Mouse (Mus musculus) CH12.LX (cell line): ENCODE data around the gene Hist1h4n. TPM values are rescaled to one million over a fixed set of nuclear protein-coding genes. Genes with fewer than 3 reads are reported as not detected.
"Not testable (repeated sequence)": the region's sequence is repeated elsewhere in the genome, so short reads cannot be mapped to it uniquely, and the experiment has no call there.

Experiments used
- DNase-seq: peaks from one replicate; pipeline ENCODE4 v3.0.0-alpha.2; 2013; ENCODE audit errors: extremely low read depth
- H3K27ac ChIP-seq: 2 replicates; pipeline ENCODE4 v1.5.1; 2012; ENCODE audit warnings: low read depth, mild to moderate bottlenecking, control low read depth, moderate library complexity; ENCODE audit not compliant: insufficient read depth
- H3K27me3 ChIP-seq: replicated peaks from 2 replicates; pipeline ENCODE3; 2012; ENCODE audit warnings: inconsistent platforms
- H3K36me3 ChIP-seq, 2 experiments: replicated peaks in 1 of 2; 2 replicates each; pipeline versions ENCODE3 to v1.6.1; 2012; ENCODE audit warnings: inconsistent platforms in 1 of 2, low read length in 1 of 2, mild to moderate bottlenecking in 1 of 2, mixed read lengths in 1 of 2, moderate library complexity in 1 of 2; ENCODE audit not compliant: control insufficient read depth in 1 of 2, insufficient read depth in 1 of 2
- H3K4me1 ChIP-seq, 2 experiments: 2 replicates each; pipeline ENCODE4 v1.6.1; 2012; ENCODE audit warnings: inconsistent platforms in 1 of 2, moderate library complexity in 1 of 2; ENCODE audit not compliant: insufficient read depth in 2 of 2, control insufficient read depth in 1 of 2
- H3K4me2 ChIP-seq: 2 replicates; pipeline ENCODE4 v1.6.1; 2012; ENCODE audit warnings: low read depth, mild to moderate bottlenecking, control low read depth; ENCODE audit not compliant: poor library complexity, insufficient read depth, severe bottlenecking
- H3K4me3 ChIP-seq, 3 experiments: fragments of 150-350 bp in 1 of 3; sonication (generic) in 1 of 3; replicated peaks in 1 of 3; 2 replicates each; pipeline versions ENCODE3 to v1.5.1; 2011 to 2012; ENCODE audit warnings: low read depth in 2 of 3, low read length in 2 of 3, mild to moderate bottlenecking in 2 of 3, moderate library complexity in 2 of 3, control low read depth in 1 of 3, improper control_type of control experiment in 1 of 3, inconsistent platforms in 1 of 3, mixed read lengths in 1 of 3; ENCODE audit not compliant: poor library complexity in 1 of 3
- H3K79me2 ChIP-seq: replicated peaks from 2 replicates; pipeline ENCODE4 v1.6.1; 2012; ENCODE audit warnings: mild to moderate bottlenecking, moderate library complexity; ENCODE audit not compliant: control insufficient read depth, poor library complexity, insufficient read depth, severe bottlenecking; ENCODE audit errors: extremely low read depth
- H3K9ac ChIP-seq: 2 replicates; pipeline ENCODE4 v1.6.1; 2012; ENCODE audit warnings: low read depth, mild to moderate bottlenecking, control low read depth, moderate library complexity; ENCODE audit not compliant: insufficient read depth
- H3K9me3 ChIP-seq: replicated peaks from 2 replicates; pipeline ENCODE3; 2012; ENCODE audit warnings: low read length, inconsistent platforms, mixed read lengths
- CHD1 ChIP-seq: IDR thresholded peaks from 2 replicates; pipeline ENCODE4 v1.6.1; 2012; ENCODE audit warnings: low read depth, low read length, improper control_type of control experiment, inconsistent platforms
- CHD2 ChIP-seq: IDR thresholded peaks from 2 replicates; pipeline ENCODE4 v1.6.1; 2011; ENCODE audit warnings: low read length, improper control_type of control experiment
- E2F4 ChIP-seq: IDR thresholded peaks from 2 replicates; pipeline ENCODE4 v1.6.1; 2011; ENCODE audit warnings: low read depth, low read length, improper control_type of control experiment; ENCODE audit not compliant: insufficient replicate concordance
- ETS1 ChIP-seq: conservative IDR thresholded peaks from 2 replicates; pipeline ENCODE4 v1.6.1; 2012; ENCODE audit warnings: low read depth, mild to moderate bottlenecking, inconsistent platforms, low read length, improper control_type of control experiment, moderate library complexity
- HCFC1 ChIP-seq: IDR thresholded peaks from 2 replicates; pipeline ENCODE4 v1.6.1; 2012; ENCODE audit warnings: low read depth, mild to moderate bottlenecking, inconsistent platforms, low read length, improper control_type of control experiment
- KAT2A ChIP-seq: IDR thresholded peaks from 2 replicates; pipeline ENCODE4 v1.6.1; 2012; ENCODE audit warnings: low read length, improper control_type of control experiment, inconsistent platforms; ENCODE audit not compliant: insufficient replicate concordance
- MAX ChIP-seq: IDR thresholded peaks from 2 replicates; pipeline ENCODE4 v1.6.1; 2011; ENCODE audit warnings: low read length, improper control_type of control experiment
- MXI1 ChIP-seq: IDR thresholded peaks from 2 replicates; pipeline ENCODE4 v1.6.1; 2011; ENCODE audit warnings: mild to moderate bottlenecking, low read depth, low read length, improper control_type of control experiment
- MYC ChIP-seq: IDR thresholded peaks from 2 replicates; pipeline ENCODE4 v1.6.1; 2011; ENCODE audit warnings: low read depth, mild to moderate bottlenecking, improper control_type of control experiment, low read length
- NELFE ChIP-seq: IDR thresholded peaks from 2 replicates; pipeline ENCODE4 v1.6.1; 2011; ENCODE audit warnings: low read depth, low read length, improper control_type of control experiment
- NRF1 ChIP-seq: IDR thresholded peaks from 2 replicates; pipeline ENCODE4 v1.6.1; 2014; ENCODE audit warnings: low read depth, mild to moderate bottlenecking, inconsistent platforms, low read length, improper control_type of control experiment, moderate library complexity
- POLR2A ChIP-seq: IDR thresholded peaks from 2 replicates; pipeline ENCODE4 v1.6.1; 2011; ENCODE audit warnings: low read depth, mild to moderate bottlenecking, improper control_type of control experiment, low read length
- POLR2AphosphoS2 ChIP-seq: IDR thresholded peaks from 2 replicates; pipeline ENCODE4 v1.6.1; 2011; ENCODE audit warnings: low read depth, low read length, improper control_type of control experiment
- RAD21 ChIP-seq: IDR thresholded peaks from 2 replicates; pipeline ENCODE4 v1.6.1; 2011; ENCODE audit warnings: low read depth, mild to moderate bottlenecking, low read length, improper control_type of control experiment, moderate library complexity
- TBP ChIP-seq: conservative IDR thresholded peaks from 2 replicates; pipeline ENCODE4 v1.6.1; 2011; ENCODE audit warnings: low read depth, low read length, improper control_type of control experiment
- UBTF ChIP-seq: IDR thresholded peaks from 2 replicates; pipeline ENCODE4 v1.6.1; 2012; ENCODE audit warnings: low read depth, mild to moderate bottlenecking, inconsistent platforms, low read length, improper control_type of control experiment, moderate library complexity
- ZKSCAN1 ChIP-seq: IDR thresholded peaks from 2 replicates; pipeline ENCODE4 v1.6.1; 2012; ENCODE audit warnings: low read depth, inconsistent platforms, low read length, improper control_type of control experiment, borderline replicate concordance
- ZMIZ1 ChIP-seq: IDR thresholded peaks from 2 replicates; pipeline ENCODE4 v1.6.1; 2012; ENCODE audit warnings: low read depth, mild to moderate bottlenecking, inconsistent platforms, low read length, improper control_type of control experiment
- ZNF384 ChIP-seq: IDR thresholded peaks from 2 replicates; pipeline ENCODE4 v1.6.1; 2012; ENCODE audit warnings: low read depth, low read length, improper control_type of control experiment, inconsistent platforms
- dilution Hi-C: fragments of 300-500 bp; cut with MboI; formaldehyde crosslinking; loops from 2 replicates; pipeline ENCODE4 v1.14.3; 2020; ENCODE audit warnings: low sequenced_read_pairs; ENCODE audit not compliant: extremely low pct_unique_long_range_greater_than_20kb, extremely low pct_ligation_motif_present
- in situ Hi-C: fragments of 300-500 bp; cut with MboI; formaldehyde crosslinking; loops from 3 replicates; pipeline ENCODE4 v1.14.3; 2019; ENCODE audit warnings: low sequenced_read_pairs, low pct_ligation_motif_present, low pct_unique_long_range_greater_than_20kb, mixed read lengths
- polyA plus RNA-seq: library from polyadenylated mRNA; unstranded; fragments of >175 nt; gene quantifications from 2 replicates; pipeline ENCODE4 v1.2.1, GENCODE M21; 2012; ENCODE audit warnings: low read depth; ENCODE audit not compliant: insufficient read length
- total RNA-seq, 2 experiments: library from RNA; depleted of rRNA; stranded (reverse); fragments of 300-350 nt in 1 of 2; fragments of >200 nt in 1 of 2; gene quantifications; 2 replicates each; pipeline ENCODE4 v1.2.3; 2012 to 2014

Gene Hist1h4n
- total and polyA plus RNA-seq, 3 experiments = 152 to 5,322 TPM; not detected in 1

DNA sequence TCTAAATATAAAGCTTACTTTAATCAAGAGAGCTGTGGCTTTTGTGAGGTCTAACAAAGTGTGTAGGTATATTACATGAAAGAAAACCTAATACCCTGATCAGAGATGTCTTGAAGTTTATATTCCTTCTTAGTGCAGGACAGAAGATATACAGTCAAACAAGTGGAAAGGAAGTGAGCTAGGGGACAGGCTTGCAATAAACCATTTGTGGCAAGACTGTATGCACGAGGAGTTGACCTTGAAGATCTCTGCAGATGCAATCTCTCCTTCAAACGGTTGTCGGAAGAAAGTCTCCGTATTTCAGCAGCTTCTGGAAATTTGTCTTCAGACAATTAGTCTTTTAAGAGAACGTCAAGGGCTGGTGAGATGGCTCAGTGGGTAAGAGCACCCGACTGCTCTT, 42.1 kb downstream of the Hist1h4n start:
- dilution Hi-C loops = no loop called here
- no peak for TF ChIP-seq ZKSCAN1
- TF ChIP-seq KAT2A = no peak
- no peak for TF ChIP-seq ETS1
- TF ChIP-seq, all 38 proteins: peak for 0
- Histone ChIP-seq H3K9ac (no peak overlapping the region), H3K27ac (no peak overlapping the region), H3K4me1 (peaks cover 0 to 21% of the 10 kb centered on the region in 2 experiments; a peak in 2 of 4 replicates), H3K79me2 (no peaks in the 10 kb centered on the region), H3K9me3 (no peaks in the 10 kb centered on the region), H3K4me2 (no peak overlapping the region), H3K27me3 (no peaks in the 10 kb centered on the region), H3K36me3 (no peaks in the 10 kb centered on the region), H3K4me3 (no peak overlapping the region)
- in situ Hi-C loops = no loop called here
- no peak for DNase-seq

DNA sequence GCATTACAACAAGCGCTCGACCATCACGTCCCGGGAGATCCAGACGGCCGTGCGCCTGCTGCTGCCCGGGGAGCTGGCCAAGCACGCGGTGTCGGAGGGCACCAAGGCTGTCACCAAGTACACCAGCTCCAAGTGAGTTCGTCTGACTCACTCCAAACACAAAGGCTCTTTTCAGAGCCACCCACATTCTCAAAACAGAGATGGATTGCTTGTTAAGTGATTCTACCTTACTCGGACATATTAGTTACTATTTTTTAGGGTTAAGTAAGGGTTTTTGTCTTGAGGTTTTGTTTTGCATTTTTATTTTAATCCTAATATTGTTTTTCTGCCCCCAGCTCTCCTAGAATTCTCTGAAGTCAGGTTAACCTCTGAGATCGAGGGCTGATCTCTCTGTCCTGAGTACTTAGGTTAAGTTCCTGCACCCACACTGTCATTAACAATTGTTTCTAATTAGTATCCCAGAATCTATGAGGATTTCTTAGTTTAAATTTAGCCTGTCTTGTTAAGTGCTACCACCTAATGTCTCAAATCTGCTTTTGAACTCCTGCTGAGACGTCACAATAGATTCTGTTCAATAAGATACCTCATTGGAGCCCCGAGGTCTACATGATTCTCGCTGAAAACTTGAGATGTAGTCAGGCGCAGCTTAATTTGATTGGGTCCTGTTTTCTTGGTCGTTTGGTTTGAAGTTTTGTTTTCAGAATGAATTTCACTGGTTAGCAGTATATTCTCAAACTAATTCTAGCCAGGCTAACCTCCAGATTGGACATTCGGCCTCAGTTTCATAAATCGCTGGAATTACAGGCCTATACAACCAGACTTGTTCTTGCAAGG, 44.0 kb downstream of the Hist1h4n start:
- dilution Hi-C loops = no loop called here

DNA sequence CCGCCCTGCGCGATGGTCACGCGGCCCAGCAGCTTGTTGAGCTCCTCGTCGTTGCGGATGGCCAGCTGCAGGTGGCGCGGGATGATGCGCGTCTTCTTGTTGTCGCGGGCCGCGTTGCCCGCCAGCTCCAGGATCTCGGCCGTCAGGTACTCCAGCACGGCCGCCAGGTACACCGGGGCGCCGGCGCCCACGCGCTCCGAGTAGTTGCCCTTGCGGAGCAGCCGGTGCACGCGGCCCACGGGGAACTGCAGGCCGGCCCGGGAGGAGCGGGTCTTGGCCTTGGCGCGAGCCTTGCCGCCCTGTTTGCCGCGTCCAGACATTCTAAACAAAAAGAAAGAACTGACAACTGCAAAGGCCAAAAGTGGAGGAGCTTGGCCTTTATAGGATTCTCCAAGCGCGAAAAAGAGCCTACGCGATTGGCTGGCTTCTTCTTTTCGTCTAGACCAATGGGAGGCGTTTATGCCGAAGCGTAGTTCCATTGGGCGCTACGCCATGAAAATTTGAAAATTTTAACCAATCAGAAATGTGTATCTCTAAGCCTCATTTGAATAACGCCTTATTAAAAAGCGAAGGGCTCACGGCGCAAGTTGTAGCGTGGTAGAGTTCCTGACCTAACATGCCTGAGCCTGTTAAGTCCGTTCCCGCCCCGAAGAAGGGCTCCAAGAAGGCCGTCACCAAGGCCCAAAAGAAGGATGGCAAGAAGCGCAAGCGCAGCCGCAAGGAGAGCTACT, 44.9 kb downstream of the Hist1h4n start, which contains the start of the genes Hist1h2an and Hist1h2bp:
Hist1h2an (minus strand) TSS at position 320 of the 731 bp plus-strand sequence.
Hist1h2bp (plus strand) TSS at position 563 of the 731 bp plus-strand sequence.
- Histone ChIP-seq H3K27ac (peak within 1 kb of the TSS; percentile 92), H3K9ac (peak within 1 kb of the TSS; percentile 78), H3K4me2 (peak within 1 kb of the TSS; percentile 88), H3K4me3 (peak within 1 kb of the TSS; percentile 2 to 57 (median 37))
- H3K9me3 ChIP-seq, H3K27me3 ChIP-seq, in situ Hi-C loops, H3K36me3 ChIP-seq, dilution Hi-C loops: not testable (repeated sequence)
- DNase-seq = peak; percentile 97
- peak; percentile 3; the same call in 1 of the 2 replicates for TF ChIP-seq POLR2AphosphoS2
- TF ChIP-seq CHD1 = peak; percentile 89; the same call in 1 of the 2 replicates
- peak; percentile 94 for TF ChIP-seq E2F4
- peak; percentile 68 for TF ChIP-seq NRF1
- peak; percentile 91 for TF ChIP-seq CHD2
- TF ChIP-seq HCFC1 = peak; percentile 50; the same call in 1 of the 2 replicates
- peak; percentile 33; the same call in 1 of the 2 replicates for TF ChIP-seq MYC
- 0 out of 2 replicates have a peak, but pooled peaks have one; percentile 64 for TF ChIP-seq UBTF
- peak; percentile 15; the same call in 1 of the 2 replicates for TF ChIP-seq MXI1
- peak; percentile 99 for TF ChIP-seq TBP
- TF ChIP-seq NELFE = peak; percentile 49
- TF ChIP-seq POLR2A = peak; percentile 87
- TF ChIP-seq MAX = peak; percentile 58
- TF ChIP-seq, all 38 proteins: peak for 13; not testable (repeated sequence) for 25
- H3K4me1 ChIP-seq = peaks cover 0 to 32% of the 10 kb centered on the region in 2 experiments; a peak in 3 of 4 replicates
- not testable (repeated sequence) for H3K79me2 ChIP-seq

More for the DNA sequence above, 44.0 kb downstream of the Hist1h4n start:
- no peaks in the 10 kb centered on the region for H3K36me3 ChIP-seq
- no peaks in the 10 kb centered on the region for H3K27me3 ChIP-seq
- H3K27ac ChIP-seq = peak overlapping the region; percentile 91
- peak overlapping the region; percentile 69 for H3K9ac ChIP-seq
- TF ChIP-seq UBTF (peak; percentile 79; the same call in 1 of the 2 replicates), ZNF384 (no peak), RAD21 (no peak), ZMIZ1 (peak; percentile 42; the same call in 1 of the 2 replicates), E2F4 (no peak), MXI1 (0 out of 2 replicates have a peak, but pooled peaks have one; percentile 10), CHD1 (peak; percentile 93), NELFE (peak; percentile 58; the same call in 1 of the 2 replicates), POLR2A (peak; percentile 65), NRF1 (peak; percentile 7; the same call in 1 of the 2 replicates), TBP (no peak), MYC (peak; percentile 25; the same call in 1 of the 2 replicates), MAX (peak; percentile 7; the same call in 1 of the 2 replicates)
- H3K4me2 ChIP-seq = peak overlapping the region; percentile 88
- peak overlapping the region in 1 of 3 experiments; percentile 13 for H3K4me3 ChIP-seq
- no peaks in the 10 kb centered on the region for H3K9me3 ChIP-seq
- H3K79me2 ChIP-seq = no peaks in the 10 kb centered on the region
- in situ Hi-C loops = no loop called here
- DNase-seq = peak; percentile 74
- H3K4me1 ChIP-seq = peaks cover 0 to 33% of the 10 kb centered on the region in 2 experiments; a peak in 3 of 4 replicates
